16 mouse cellular contexts compared by ENCODE assay signal in genomic region chr9:41181372-41181771, GRCm38 (mm10). TPM values are rescaled to one million over a fixed set of nuclear protein-coding genes. Genes with fewer than 3 reads are reported as not detected.
DNase-seq lines count a peak whose midpoint lies in the region; ATAC-seq lines count a peak whose summit lies in the region.
"Had no signal": no experiment of that assay in that cellular context is flagged by ENCODE, and none has a peak within 500 bp of the region (broad histone marks: within the 10 kb centered on the region; RNA-seq: fewer than 3 reads in every experiment).

No protein-coding gene starts in this region.

- no peaks in the 10 kb centered on the region for H3K9me3 ChIP-seq in heart, embryonic 10.5 days
- H3K9me3 ChIP-seq: embryonic facial prominence, embryonic 12.5 days; forebrain, embryonic 15.5 days; heart, embryonic 13.5 days; hindbrain, embryonic 15.5 days had no signal

- no peaks in the 10 kb centered on the region for H3K36me3 ChIP-seq in heart, embryonic 10.5 days
- H3K36me3 ChIP-seq: embryonic facial prominence, embryonic 12.5 days; forebrain, embryonic 15.5 days; heart, embryonic 13.5 days; hindbrain, embryonic 15.5 days had no signal

- peaks cover 3% of the 10 kb centered on the region; the same call in 1 of the 2 replicates for H3K4me1 ChIP-seq in heart, embryonic 10.5 days
- H3K4me1 ChIP-seq: embryonic facial prominence, embryonic 12.5 days; heart, embryonic 13.5 days; hindbrain, embryonic 15.5 days had no signal

- peak; percentile 17; the same call in 1 of the 2 replicates for ATAC-seq in neutrophil, adult 5-6 weeks (ENCODE audit: extremely low read depth, insufficient number of reproducible peaks, low FRiP score, poor library complexity, severe bottlenecking)
- ATAC-seq: forebrain, embryonic 15.5 days had no signal

- H3K4me3 ChIP-seq in heart, embryonic 10.5 days: no peak overlapping the region
- H3K4me3 ChIP-seq: embryonic facial prominence, embryonic 12.5 days; forebrain, embryonic 15.5 days; heart, embryonic 13.5 days; hindbrain, embryonic 15.5 days had no signal

- H3K27ac ChIP-seq in heart, embryonic 10.5 days: no peak overlapping the region
- H3K27ac ChIP-seq: embryonic facial prominence, embryonic 12.5 days; forebrain, embryonic 15.5 days; heart, embryonic 13.5 days; hindbrain, embryonic 15.5 days had no signal

- peak; percentile 40 for DNase-seq in CD4-positive, CD25-positive, alpha-beta regulatory T cell, adult 2 months (ENCODE audit: low read depth, low spot score)
- DNase-seq in CD8-positive naive resting alpha-beta T cell, adult 2 months (ENCODE audit: low read depth in 2 of 2, low spot score in 2 of 2): peak; percentile 55 to 72
- peak; percentile 23 for DNase-seq in induced T-regulatory cell, adult 2 months (ENCODE audit: low read depth)
- DNase-seq in heart, embryonic 10.5 days (ENCODE audit: low spot score): no peak
- DNase-seq in frontal cortex, postnatal 14 days (ENCODE audit: low spot score in 2 of 2): no peak
- DNase-seq in adrenal gland, postnatal 25 days: no peak
- DNase-seq: adrenal gland, postnatal 14 days; embryo, embryonic 11 days; gastrocnemius, postnatal 25 days; heart, postnatal 36 days; kidney, adult 11 months had no signal

- WGBS in heart, embryonic 10.5 days: 69% methylated on average over 9 of the region's 9 CpGs

- H3K27me3 ChIP-seq in heart, embryonic 10.5 days (ENCODE audit: insufficient read depth, poor library complexity, severe bottlenecking): no peaks in the 10 kb centered on the region
- H3K27me3 ChIP-seq: embryonic facial prominence, embryonic 12.5 days; forebrain, embryonic 15.5 days; heart, embryonic 13.5 days; hindbrain, embryonic 15.5 days had no signal

RNA-seq across cellular contexts. Expression of gene Ubash3b, which starts 19.9 kb away (rescaled TPM):
- total RNA-seq in neutrophil, adult 5-6 weeks (2017): 7.1 and 9.1 TPM in 2 replicates
- polyA plus RNA-seq in heart, embryonic 10.5 days (2016; fragmentation: Nextera tagmentation; extraction: Ambion mirVana): 13.3 and 13.8 TPM in 2 replicates
- 1.2 and 2.1 TPM in 2 replicates for total RNA-seq in adrenal gland, postnatal 25 days (2021)

Comparison
In these comparisons a context has a peak if more than half of its experiments do, and no peak if none do; other contexts are left out.
1. DNase-seq: peak in CD4-positive, CD25-positive, alpha-beta regulatory T cell, adult 2 months (single experiment), CD8-positive naive resting alpha-beta T cell, adult 2 months (2 of 2) and induced T-regulatory cell, adult 2 months (single experiment); none in heart, embryonic 10.5 days (single experiment), frontal cortex, postnatal 14 days (0 of 2) and adrenal gland, postnatal 25 days (single experiment).